Mouse (Mus musculus): Measurements from ENCODE around the gene Ankrd27.

- TF ChIP-seq CTCF (IDR thresholded peaks at IDR 0.05; ENCODE audit: low read depth, low read length) (no peak), POLR2A (IDR thresholded peaks at IDR 0.05; ENCODE audit: extremely low read depth, insufficient read depth, low read length) (peak; percentile 75; the same call in 1 of the 2 replicates)
Observed at GRCm38 (mm10) chr7:35555224-35556204, 30.5 kb upstream of the Ankrd27 start.

All from liver, adult 2 months (tissue).